Mouse (Mus musculus) spleen, adult 2 months (tissue): ENCODE results near the gene Supt3.

Experiments used
- CTCF ChIP-seq: fragments of 200-500 bp; IDR thresholded peaks from 2 replicates; pipeline ENCODE4 v1.5.1; 2011; ENCODE audit warnings: mild to moderate bottlenecking, inconsistent platforms; ENCODE audit not compliant: insufficient read depth, insufficient read length, insufficient replicate concordance; ENCODE audit errors: extremely low read depth
- POLR2A ChIP-seq: fragments of 200-500 bp; IDR thresholded peaks from 2 replicates; pipeline ENCODE4 v1.6.1; 2011; ENCODE audit warnings: low read depth, low read length, inconsistent platforms

GRCm38 (mm10) chr17:44778141-44778540 is 1.2 kb downstream of the Supt3 start:
- TF ChIP-seq CTCF (no peak), POLR2A (no peak)
